Mouse (Mus musculus): ENCODE results near the gene Pld6.
A peak's percentile ranks its signal among the peaks of the same experiment; 100 is the strongest.

The Pld6 gene

DNA sequence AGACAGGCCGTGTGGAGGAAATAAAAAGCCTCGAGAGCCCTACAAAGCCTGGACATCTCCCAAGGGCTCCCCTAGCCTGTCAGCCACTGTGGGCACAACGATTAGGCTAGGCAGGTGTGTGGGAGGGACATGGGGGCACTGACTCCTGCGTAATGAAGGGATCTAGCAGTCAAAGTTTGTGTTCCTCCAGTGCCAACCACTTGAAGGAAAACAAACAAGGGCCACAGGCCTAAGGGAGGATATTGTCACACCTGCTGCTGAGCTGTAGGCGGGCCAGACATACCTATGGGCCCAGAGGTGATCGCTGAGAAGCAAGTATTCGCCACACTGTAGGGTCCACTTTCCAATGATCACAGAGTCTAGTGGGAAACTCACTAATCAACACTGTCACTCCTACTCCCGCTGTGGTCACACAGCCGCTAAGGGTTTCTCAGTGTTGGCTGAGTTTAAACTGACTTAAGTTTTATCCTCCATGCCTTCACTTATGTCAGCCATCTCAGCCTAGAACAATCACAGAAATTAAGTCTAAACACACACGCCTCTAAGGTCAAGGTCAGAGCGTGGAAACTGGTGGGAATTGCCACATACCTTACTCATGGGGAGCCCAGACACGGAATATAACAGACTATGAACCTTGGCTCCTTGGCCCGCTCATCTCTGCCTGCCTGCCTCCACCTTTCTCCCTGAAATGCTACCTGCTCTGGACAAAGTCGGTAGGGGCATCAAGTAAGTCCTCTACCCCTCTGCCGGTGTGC, 824 bp downstream of the Pld6 start:
- DNase-seq (ENCODE audit: low read depth, low spot score), result no peak

DNA sequence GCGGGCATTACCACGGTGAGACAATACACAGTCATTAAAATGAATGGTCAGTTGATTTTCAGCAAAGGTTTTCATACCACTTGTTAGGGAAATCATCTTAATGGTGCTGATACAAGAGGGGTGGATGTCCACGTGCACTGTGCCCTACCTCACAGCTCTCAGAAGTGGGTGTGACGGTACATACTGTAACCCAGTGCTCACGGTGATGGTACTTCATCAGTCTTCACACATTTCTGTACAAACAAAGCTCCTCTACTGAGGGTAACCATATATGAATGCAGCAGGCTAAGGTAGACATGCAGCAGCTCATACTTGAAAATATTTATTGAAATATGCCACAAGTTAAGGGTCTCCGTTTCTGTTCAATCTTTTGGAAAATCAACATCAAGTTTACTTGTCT, 3.9 kb downstream of the Pld6 start:
- DNase-seq (ENCODE audit: low read depth, low spot score), result no peak

DNA sequence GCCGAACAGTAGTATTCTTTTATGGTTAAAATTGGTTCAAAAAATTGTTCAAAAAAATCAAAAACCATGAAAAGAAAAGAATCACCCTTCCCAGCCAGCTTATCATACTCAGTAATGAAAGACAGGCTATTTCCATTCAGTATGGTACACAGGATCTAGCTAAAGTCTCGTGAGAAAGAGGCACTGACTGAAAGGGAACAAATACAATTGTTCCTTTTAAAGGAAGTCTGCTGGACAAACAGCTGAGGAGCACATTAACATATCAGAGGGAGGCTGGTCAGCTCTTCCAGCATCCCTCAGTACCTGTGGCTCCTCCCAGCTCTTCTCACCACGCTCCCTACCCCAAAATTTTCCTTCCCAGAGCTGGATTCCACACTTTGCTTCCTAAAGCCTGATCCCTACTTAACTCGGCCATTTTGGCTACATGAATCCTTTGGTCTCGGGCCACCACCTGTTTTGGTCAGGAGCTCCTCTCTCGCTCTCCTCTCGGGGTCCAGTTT, 5.3 kb downstream of the Pld6 start:
- DNase-seq (ENCODE audit: low read depth, low spot score), result no peak

DNA sequence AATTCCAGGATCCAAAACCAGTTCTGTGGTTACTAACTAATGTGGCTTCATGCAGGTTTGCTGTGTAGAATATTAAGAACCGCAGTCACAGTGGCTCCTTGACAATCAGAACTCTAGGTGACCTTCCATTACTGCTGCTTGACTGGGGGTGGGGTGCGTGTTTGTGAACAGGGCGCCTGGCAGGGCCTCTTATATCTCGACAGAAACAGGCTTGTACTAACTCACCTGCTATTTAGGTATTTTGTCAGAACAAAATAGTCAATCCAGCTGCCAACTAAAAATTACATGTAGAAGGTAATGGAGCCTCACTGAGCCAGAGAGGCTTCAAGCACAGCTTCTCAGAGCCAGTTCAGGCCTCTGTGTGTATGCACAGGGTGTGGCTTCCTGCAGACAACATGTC, 7.2 kb downstream of the Pld6 start:
- DNase-seq (ENCODE audit: low read depth, low spot score), result no peak

DNA sequence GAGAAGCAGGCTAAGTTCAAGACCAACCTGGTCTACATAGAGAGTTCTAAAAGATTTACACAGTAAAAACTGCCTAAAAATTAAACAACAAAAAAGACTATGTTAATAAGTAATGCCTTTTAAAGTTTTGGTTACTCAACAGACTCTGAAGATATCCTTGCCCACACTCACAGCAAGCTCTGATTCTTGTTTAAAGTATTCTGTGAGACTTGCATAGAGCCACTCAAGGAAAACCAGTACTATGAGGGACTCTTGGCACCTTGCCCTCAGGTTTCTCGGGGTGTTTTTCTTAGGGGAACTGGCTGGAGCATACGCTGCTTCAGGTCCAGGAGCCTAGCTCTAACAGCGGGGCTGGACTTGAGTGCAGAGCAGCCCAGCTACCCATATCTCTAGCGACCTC, 8.0 kb downstream of the Pld6 start:
- DNase-seq (ENCODE audit: low read depth, low spot score), result no peak

DNA sequence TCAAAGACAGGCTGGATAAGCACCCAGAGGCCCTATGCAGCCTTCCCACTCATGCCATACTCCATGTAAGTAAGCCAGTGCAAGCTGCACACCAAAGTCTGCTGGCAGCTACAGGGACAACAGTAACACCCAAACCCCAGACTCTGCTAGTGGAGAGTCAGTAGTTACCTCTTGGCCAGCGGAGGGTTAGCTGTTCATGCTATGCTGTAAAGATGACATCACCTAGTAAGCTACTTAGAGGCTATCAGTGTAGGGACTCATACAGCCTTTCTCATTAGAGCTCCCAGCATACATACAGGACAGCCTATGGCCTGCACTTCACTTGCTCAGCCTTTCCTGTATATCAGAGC, 8.6 kb downstream of the Pld6 start:
- DNase-seq (ENCODE audit: low read depth, low spot score), result no peak

DNA sequence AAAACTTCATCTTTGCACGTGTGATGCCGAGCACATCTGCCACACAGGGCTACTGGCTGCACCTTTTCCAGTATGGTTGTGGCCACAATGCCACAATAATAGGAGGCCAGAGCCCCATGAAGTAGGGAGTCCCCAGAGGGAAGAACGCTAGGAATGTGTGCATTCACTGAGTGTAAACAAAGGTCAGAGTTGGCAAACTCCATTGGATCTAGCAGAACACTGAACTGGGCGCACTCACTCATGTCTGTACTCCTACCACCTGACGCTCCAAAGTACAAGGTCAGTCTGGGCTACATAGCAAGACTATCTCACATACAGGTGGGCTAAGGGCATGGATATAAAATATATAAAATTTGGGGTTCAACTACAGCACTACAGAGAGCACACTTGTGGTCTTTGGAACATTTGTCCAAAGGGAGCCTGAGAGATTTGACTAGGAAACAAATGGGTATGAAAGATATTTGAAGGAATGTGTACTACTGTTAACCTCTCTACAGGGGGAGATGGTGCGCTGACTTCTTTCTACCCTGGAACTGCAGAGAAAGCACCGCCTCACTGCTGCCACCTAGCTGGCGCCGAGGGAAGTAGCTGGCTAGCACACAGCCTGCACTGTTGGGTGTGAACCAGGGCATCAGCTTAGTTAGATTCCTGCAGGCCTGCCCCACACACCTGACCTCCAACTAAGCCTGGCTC, 9.1 kb downstream of the Pld6 start:
- peak; percentile 85 for DNase-seq (ENCODE audit: low read depth, low spot score)

DNA sequence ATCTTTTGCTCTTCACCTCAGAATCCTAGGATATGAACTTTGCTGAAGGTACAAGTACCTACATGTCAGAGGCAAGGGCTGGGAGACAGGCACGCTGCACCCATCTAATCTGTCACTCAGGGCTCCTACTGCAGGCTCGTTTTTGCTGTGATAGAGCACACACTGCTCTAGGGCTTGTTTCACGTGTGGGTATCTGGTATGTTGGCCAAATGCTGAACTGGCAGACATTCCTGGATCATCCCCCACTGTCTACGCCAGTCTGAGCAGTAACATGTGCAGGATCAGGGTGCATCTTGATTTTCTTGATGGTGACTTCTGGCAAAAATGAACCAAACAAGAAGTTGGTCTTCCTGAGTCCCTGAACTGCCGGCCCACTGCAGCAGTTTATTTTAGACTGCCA, 10.2 kb downstream of the Pld6 start:
- DNase-seq (ENCODE audit: low read depth, low spot score), result no peak

DNA sequence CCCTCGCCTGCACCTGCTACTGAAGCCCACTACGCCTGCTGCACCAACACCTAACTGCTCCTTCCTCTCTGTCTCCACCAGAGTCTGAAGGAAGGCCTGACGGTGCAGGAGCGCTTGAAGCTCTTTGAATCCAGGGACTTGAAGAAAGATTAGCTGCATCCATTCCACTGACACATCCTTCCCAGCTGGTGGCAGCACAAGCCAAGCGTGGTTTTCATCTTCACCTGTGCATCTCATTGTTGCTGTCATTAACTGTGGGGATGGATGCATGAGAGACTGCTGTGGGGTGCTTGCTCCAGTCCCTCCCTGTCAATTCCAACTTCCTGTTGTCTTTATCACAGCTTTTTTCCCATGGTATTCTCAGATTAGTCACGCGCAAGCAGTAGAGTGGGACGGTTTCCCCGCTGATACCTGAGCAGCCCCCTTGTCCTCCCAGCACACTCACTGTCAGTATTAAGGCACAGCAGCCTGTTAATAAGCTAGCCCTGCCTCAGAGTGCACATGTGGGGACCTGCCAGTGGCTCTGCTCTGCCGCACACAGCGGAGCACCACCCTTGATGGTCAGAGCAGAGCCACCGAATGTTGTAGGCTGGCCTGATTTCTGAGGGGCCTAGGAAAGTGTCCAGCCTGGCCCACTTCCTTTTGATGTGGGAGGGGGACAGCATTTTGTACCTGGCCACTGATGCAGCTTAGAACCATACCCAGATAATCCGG, 11.9 kb downstream of the Pld6 start:
- no peak for DNase-seq (ENCODE audit: low read depth, low spot score)

DNA sequence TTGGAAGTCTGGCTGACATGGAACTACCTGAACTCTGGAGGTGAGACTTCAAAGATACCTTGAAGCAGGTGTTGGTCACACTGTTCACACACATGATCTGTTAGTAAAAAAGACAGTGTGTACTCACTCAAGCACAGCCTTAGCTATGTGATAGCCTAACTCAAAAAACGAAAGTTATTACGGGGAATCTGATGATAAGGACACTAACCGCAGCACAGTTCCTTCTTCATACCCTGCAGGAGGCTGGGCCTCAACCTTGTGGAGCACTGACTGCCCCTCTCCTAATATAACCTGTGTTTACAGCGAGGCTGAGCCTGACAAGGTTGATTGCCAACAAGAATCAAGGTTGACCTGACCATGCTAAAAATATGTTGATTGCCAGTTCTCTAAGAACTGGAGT, 12.9 kb downstream of the Pld6 start:
- no peak for DNase-seq (ENCODE audit: low read depth, low spot score)

DNA sequence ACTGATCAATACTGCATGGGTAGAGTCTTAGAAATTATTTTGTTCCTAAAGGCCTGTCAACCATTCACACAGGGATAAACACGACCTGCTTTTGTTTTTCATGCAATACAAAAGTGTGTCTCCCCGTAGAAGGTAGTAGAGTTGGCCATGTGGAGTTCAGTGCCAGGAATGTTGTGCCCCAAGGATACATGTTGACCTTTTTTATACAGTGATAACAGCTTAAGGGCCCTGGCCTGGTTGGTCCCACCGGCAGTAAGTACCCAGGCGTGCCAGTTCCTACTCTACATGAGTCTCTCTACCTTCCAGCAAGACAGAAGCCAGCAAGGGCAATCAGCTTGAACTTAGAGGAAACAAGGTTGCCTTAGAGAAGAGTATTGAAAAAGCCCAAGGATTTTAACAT, 14.5 kb downstream of the Pld6 start:
- no peak for DNase-seq (ENCODE audit: low read depth, low spot score)

DNA sequence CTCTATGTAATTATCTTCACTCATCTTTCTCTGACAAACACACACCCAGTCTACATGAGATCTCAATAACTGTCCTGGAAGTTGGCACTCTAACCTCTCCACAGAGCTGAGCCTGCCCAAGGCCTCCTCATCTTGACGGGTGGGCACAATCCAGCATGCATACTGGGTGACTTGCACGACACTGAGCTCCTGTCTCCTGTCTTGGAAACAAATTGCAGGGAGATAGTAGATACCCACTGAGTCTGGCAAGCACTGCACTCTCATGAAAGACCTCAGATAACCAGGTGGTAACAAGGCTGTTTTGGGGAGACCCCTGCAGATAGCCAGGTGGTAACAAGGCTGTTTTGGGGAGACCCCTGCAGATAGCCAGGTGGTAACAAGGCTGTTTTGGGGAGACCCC, 15.2 kb downstream of the Pld6 start:
- DNase-seq (ENCODE audit: low read depth, low spot score), result no peak

DNA sequence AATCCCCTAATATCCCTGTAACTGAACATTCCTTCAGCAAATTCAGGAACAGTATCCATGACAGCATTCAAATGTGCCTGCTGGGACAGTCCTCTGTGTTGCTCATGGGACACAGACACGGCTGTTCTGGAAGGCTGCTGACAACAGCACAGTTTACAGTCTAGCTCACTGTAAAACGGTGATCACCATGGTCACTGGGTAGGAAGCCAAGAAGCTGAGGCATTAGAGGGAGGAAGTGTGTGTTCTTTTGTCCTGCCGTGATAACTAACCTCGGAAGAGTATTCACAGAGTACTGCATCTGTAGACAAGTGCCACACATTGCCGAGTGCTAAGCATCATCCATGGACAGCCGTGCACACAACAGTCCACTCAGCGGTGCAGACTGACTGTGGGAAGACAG, 16.7 kb downstream of the Pld6 start:
- no peak for DNase-seq (ENCODE audit: low read depth, low spot score)

DNA sequence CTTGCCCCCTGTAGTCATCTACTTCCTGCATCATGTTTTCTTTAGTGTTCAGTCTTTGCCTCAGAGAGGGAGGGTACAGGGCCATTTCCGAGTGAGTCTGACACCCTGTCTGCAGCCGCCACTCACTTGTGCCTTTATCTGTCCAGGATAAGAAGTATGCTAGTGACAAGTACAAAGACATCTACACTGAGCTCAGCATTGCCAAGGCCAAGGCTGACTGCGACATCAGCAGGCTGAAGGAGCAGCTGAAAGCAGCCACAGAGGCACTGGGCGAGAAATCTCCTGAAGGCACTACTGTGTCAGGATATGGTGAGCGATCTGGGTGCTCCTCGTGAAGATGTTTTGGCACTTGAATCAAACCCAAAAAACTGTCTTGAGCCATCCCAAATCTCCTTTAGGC, 17.7 kb downstream of the Pld6 start:
- DNase-seq (ENCODE audit: low read depth, low spot score), result no peak

DNA sequence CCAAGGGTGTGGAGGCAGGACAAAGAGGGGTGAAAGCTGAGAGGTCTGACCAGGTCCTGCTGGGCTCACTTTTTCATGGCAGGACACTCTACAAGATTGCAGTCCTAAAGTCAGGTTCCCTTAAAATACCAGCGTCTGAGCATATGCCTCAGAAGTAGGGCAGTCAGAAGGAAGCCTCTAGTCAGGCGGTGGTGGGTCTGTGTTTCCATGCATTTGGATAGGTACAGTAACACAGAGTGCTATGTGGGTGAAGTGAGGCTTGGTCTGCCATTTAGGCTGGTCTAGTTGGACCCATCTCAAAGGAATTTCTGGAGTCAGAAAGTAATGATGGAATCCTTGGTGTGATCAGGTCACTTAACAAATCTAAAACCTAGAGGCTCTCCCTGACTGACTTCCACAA, 18.1 kb downstream of the Pld6 start:
- no peak for DNase-seq (ENCODE audit: low read depth, low spot score)

DNA sequence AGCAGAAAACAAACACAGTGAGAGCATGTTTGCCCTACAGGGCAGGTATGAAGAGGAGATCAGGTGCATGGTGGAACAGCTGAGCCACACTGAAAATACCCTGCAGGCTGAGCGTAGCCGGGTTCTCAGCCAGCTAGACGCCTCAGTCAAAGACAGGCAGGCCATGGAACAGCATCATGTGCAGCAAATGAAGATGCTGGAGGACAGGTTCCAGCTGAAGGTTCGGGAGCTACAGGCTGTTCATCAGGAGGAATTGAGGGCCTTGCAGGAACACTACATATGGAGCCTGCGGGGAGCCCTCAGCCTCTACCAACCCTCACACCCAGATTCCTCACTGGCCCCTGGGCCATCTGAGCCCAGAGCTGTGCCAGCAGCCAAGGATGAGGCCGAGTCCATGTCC, 26.6 kb downstream of the Pld6 start:
- no peak for DNase-seq (ENCODE audit: low read depth, low spot score)

DNA sequence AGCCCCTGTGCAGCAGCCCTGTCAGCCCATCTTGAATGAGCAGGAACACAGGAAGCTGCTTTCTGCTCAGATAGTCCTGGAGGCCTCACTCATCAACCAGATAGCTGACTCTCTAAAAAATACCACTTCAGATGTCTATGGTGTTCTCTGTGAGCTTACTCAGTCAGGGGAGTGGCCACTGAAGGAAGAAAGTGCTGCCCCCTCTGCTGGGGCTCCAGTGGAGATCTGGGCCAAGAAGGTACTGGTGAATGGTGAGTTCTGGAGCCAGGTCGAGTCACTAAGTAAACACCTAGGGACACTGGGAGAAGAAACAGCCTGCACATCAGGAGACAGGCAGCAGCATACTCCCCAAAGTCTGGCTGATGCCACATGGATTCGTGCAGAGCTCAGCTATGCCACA, 27.8 kb downstream of the Pld6 start:
- no peak for DNase-seq (ENCODE audit: low read depth, low spot score)

DNA sequence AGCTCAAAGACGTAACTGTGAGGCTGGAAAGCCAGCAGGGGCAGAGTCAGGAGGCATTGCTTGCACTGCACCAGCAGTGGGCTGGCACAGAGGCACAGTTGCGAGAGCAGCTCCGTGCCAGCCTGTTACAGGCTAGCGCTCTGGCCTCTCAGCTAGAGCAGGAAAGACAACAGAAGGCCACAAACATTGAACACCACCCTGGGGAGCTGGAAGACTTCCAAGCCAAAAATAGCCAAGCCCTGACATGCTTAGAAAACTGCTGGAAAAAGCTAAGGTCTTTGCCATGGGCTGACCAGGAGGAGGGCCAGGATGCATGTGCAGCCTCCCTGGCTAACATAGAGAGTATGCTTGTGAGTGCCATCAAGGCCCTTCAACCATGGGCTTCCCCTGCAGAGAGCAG, 28.3 kb downstream of the Pld6 start:
- DNase-seq (ENCODE audit: low read depth, low spot score), result no peak

DNA sequence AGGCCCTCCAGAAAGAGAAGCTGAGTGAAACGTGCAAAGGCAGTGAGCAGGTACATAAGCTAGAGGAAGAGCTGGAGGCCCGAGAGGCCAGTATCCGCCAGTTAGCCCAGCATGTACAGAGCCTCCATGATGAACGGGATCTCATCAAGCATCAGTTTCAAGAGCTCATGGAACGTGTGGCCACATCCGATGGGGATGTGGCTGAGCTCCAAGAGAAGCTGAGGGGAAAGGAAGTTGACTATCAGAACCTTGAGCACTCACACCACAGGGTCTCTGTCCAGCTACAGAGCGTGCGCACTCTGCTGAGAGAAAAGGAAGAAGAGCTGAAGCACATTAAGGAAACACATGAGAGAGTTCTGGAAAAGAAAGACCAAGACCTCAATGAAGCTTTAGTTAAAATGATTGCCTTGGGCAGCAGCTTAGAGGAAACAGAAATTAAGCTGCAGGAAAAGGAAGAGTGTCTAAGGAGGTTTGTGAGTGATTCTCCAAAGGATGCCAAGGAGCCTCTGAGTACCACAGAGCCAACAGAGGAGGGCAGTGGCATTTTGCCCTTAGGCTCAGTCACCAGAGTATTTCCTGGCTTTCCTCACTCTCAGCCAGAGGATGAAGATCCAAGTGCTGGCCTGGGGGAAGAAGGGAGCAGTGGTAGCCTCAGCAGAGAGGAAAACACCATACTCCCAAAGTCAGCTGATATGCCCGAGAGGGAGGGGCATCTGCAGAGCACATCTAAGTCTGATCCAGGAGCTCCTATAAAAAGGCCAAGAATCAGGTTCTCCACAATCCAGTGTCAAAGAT, 29.1 kb downstream of the Pld6 start:
- no peak for DNase-seq (ENCODE audit: low read depth, low spot score)

DNA sequence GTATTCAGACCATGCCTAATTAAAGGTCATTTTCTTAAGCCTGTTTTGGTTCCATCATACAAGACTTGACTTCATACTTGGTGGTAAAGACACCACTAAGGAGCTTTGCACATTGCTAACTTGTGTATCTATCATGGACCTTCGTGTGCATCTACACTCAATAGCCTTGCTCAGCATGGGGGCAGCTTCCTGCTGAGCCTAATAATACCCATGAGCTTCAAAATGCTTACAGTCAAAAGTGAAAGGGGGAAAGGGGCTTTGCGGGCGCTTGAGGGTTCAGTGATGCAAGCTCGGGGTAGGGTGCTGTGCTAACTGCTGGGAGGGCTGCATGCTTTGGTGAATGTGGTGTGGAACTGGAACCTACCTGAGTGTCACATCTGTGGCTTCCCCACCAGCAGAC, 31.1 kb downstream of the Pld6 start:
- no peak for DNase-seq (ENCODE audit: low read depth, low spot score)

DNA sequence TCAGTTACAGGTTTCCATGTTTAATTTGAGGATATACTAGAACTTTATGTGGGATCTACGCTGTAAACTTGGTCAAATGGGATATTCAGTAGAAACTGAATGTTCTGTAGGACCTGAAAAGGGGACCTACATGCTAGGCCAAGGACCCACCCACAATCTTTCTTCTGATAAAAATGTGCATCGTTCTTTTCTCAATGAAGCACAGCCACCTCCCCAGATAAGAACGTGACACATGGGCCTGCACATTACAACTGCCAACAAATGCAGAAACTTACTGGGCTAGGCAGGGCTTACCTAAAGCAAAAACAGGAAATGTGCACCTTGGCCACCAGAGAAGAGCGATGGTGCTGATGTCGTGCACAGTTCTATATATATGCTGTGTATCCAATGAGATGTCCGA, 32.9 kb downstream of the Pld6 start:
- DNase-seq (ENCODE audit: low read depth, low spot score), result no peak

DNA sequence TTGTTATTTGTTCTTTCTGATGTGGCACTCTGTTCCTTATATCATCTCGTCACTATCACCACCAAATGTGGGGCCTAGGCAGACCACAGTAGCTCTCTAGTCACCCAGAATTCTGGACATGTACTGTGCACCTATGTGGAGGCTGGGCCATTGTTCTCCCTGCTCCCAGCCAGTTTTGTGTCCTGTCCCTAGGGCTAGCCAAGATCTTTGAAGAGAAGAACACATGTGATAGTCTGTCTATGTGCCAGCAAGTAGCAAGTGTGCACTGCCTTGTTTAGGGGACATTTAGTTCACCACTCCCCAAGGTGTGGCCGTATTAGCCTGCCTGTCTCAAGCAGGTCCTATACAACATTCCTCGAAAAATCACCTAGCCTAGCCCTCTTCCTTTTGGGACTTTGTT, 38.4 kb downstream of the Pld6 start:
- DNase-seq (ENCODE audit: low read depth, low spot score), result no peak
